Mouse (Mus musculus): ENCODE data around the gene Fam83d.
"Not testable (repeated sequence)": the region's sequence is repeated elsewhere in the genome, so short reads cannot be mapped to it uniquely, and the experiment has no call there.

The Fam83d gene

GRCm38 (mm10) chr2:158767742-158768339, at the start of gene Fam83d:
Fam83d (plus strand) TSS chr2:158768093.
- DNase-seq (ENCODE audit: low read depth, low spot score): peak; percentile 90

GRCm38 (mm10) chr2:158718816-158719549, 48.9 kb upstream of the Fam83d start:
- no peak for DNase-seq (ENCODE audit: low read depth, low spot score)

GRCm38 (mm10) chr2:158720715-158721370, 47.0 kb upstream of the Fam83d start:
- no peak for DNase-seq (ENCODE audit: low read depth, low spot score)

GRCm38 (mm10) chr2:158721481-158721880, 46.4 kb upstream of the Fam83d start:
- no peak for DNase-seq (ENCODE audit: low read depth, low spot score)

- no peak for DNase-seq (ENCODE audit: low read depth, low spot score)
Observed at GRCm38 (mm10) chr2:158722135-158722534, 45.8 kb upstream of the Fam83d start.

GRCm38 (mm10) chr2:158722991-158723551, 44.8 kb upstream of the Fam83d start:
- peak; percentile 65 for DNase-seq (ENCODE audit: low read depth, low spot score)

GRCm38 (mm10) chr2:158723806-158724205, 44.1 kb upstream of the Fam83d start:
- no peak for DNase-seq (ENCODE audit: low read depth, low spot score)

GRCm38 (mm10) chr2:158726252-158726651, 41.6 kb upstream of the Fam83d start:
- DNase-seq (ENCODE audit: low read depth, low spot score): no peak

GRCm38 (mm10) chr2:158728061-158728815, 39.7 kb upstream of the Fam83d start:
- DNase-seq (ENCODE audit: low read depth, low spot score): no peak

- DNase-seq (ENCODE audit: low read depth, low spot score): no peak
Observed at GRCm38 (mm10) chr2:158730896-158731295, 37.0 kb upstream of the Fam83d start.

GRCm38 (mm10) chr2:158732521-158732920, 35.4 kb upstream of the Fam83d start:
- no peak for DNase-seq (ENCODE audit: low read depth, low spot score)

- DNase-seq (ENCODE audit: low read depth, low spot score): no peak
Observed at GRCm38 (mm10) chr2:158733136-158733535, 34.8 kb upstream of the Fam83d start.

- no peak for DNase-seq (ENCODE audit: low read depth, low spot score)
Observed at GRCm38 (mm10) chr2:158733914-158734313, 34.0 kb upstream of the Fam83d start.

GRCm38 (mm10) chr2:158734500-158735152, 33.3 kb upstream of the Fam83d start:
- peak; percentile 71 for DNase-seq (ENCODE audit: low read depth, low spot score)

- no peak for DNase-seq (ENCODE audit: low read depth, low spot score)
Observed at GRCm38 (mm10) chr2:158735340-158735739, 32.6 kb upstream of the Fam83d start.

- not testable (repeated sequence) for DNase-seq (ENCODE audit: low read depth, low spot score)
Observed at GRCm38 (mm10) chr2:158736247-158736646, 31.6 kb upstream of the Fam83d start.

GRCm38 (mm10) chr2:158738591-158738990, 29.3 kb upstream of the Fam83d start:
- no peak for DNase-seq (ENCODE audit: low read depth, low spot score)

- no peak for DNase-seq (ENCODE audit: low read depth, low spot score)
Observed at GRCm38 (mm10) chr2:158739113-158739512, 28.8 kb upstream of the Fam83d start.

GRCm38 (mm10) chr2:158741011-158741501, 26.8 kb upstream of the Fam83d start:
- DNase-seq (ENCODE audit: low read depth, low spot score): peak; percentile 89

GRCm38 (mm10) chr2:158742431-158742830, 25.5 kb upstream of the Fam83d start:
- no peak for DNase-seq (ENCODE audit: low read depth, low spot score)
